Mouse (Mus musculus) NIH3T3 (cell line): ENCODE data around the gene Litaf.

Experiments used
- DNase-seq: peaks from one replicate; pipeline ENCODE4 v3.0.0-alpha.2; 2012; ENCODE audit warnings: low read depth

Gene Litaf

GRCm38 (mm10) chr16:11066029-11066832, at the start of gene Litaf:
Gene Litaf, minus strand, starts transcription at chr16:11066157.
- peak; percentile 100 for DNase-seq

DNA sequence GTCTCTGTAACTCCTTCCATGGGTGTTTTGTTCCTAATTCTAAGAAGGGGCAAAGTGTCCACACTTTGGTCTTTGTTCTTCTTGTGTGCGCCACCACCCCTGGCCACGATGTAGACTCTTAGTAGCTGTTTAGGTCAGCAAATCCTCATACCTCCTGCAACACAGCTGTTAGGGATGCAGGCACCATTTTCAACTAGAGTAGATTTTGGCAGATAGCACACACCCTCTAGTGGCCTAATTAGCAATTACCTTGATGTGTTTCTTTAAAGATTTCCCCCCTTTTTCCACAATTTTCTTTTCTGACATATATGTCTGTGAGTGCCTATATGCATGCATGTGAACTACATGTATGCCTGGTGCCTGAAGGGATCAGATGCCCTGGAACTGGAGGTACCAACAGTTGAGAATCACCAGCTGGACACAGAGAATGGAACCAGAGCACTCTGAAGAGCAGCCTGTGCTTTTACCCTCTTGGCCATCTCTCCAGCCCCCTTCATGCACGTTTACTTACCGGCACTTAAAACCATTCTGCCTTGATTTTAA, 43.3 kb upstream of the Litaf start:
- peak; percentile 57 for DNase-seq

DNA sequence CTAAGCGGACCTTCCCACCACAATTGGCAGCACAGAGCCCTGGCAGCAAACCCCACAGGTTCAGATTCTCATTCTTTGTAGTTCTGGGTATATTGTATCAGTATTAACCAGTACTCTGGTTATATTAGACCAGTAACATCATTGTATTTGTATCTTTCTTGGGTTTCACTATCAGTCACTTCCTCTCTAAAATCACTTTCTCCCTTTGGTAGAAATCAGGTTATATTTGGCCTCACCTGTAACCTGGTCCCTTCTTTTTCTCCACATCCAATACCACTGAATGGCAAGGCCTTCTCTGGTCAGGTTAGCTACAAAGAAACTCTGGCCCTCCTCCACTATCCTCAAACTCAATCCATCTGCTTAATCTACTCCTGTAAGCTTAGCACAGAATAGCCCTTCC, 38.9 kb upstream of the Litaf start:
- no peak for DNase-seq

DNA sequence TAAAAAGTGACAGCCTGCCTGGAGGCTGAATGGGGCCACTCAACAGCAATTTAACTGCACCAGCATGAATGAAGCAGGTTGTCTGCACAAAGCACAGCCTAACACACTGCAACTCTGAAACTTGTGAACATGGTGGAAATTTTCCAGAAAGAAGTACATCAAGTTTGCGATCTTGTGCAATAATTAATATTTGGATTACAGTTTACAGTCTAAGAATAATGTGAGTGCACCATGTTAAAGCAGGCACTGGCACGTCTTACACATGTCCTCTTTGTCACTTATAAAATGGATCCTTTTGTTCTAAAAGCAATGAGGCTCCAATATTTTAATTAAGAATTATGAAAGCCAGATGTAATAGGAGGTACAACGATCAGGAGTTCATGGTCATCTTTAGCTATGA, 31.3 kb upstream of the Litaf start:
- no peak for DNase-seq

GRCm38 (mm10) chr16:11093717-11094386, 27.9 kb upstream of the Litaf start:
- no peak for DNase-seq

- no peak for DNase-seq
Observed at GRCm38 (mm10) chr16:11092523-11092922, 26.6 kb upstream of the Litaf start.

GRCm38 (mm10) chr16:11092061-11092460, 26.1 kb upstream of the Litaf start:
- DNase-seq, result no peak

GRCm38 (mm10) chr16:11090836-11091570, 25.0 kb upstream of the Litaf start:
- no peak for DNase-seq

DNA sequence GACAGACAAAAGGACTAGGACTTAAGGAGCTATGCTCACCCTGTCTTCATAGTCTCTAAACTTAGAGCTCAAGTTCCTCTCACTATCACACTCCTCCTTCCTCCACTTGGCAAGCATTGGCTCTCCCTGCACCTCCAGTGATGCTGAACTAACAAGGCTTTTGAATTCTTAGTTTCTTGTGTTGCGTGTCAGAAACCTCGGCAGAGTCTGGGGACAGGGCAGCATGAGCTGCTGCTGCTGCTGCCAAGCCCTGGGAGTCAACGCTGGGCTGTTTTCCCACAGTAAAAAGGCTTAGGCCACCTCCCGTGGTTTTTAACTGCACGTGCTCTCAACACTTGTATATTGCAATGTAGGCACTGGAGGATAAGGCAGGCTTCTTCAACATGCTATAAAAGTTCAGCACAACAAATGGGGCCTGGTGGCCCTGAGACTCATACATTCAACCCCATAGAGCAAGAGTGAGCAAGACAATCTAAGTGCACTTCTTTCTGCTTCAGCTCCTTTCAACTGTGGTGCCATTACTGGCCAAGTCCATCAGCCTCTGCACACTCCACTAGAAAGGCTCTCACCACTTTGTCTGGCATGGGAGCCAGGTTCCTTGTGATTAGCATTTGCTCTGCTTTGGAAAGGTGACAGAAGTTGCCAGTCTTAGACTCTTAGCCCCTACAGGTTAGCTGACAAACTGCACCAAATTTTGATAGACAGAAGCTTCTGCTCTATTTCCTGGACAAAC, 21.1 kb upstream of the Litaf start:
- peak; percentile 35 for DNase-seq

DNA sequence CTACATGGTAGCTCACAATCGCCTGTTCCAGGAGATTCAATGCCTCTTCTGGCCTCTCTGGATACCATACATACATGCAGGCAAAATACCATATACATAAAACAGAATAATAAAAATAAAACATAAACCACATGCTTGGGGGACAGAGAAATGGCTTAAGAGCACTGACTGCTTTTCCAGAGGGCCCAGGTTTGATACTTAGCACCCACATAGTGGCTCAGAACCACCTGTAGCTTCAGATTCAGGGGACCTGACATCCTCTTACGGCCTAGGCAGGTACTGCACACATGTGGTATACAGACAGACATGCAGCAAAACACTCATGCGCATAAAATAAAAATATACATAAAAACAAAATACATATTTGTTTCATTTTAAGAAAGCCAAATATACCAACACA, 20.3 kb upstream of the Litaf start:
- no peak for DNase-seq

DNA sequence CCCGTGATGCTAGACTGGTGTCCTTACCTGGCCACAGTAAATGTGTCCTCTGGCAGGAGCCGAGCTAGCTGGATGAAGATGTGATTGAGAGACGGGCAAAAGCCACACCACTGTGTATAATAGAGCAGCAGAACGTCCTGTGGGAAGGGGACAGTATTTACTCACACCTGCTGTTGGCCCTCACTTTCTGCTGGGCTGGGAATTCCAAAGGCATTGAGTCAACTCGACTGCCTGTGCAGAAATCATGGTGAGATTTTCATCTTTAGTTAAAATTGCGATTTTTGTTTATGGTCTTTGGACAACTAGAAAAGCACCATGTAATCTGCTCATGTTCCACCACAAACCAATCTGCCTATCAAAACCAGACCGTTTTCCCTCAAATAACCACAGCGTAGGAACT, 18.2 kb upstream of the Litaf start:
- no peak for DNase-seq

GRCm38 (mm10) chr16:11078216-11078869, 12.4 kb upstream of the Litaf start:
- DNase-seq, result no peak

DNA sequence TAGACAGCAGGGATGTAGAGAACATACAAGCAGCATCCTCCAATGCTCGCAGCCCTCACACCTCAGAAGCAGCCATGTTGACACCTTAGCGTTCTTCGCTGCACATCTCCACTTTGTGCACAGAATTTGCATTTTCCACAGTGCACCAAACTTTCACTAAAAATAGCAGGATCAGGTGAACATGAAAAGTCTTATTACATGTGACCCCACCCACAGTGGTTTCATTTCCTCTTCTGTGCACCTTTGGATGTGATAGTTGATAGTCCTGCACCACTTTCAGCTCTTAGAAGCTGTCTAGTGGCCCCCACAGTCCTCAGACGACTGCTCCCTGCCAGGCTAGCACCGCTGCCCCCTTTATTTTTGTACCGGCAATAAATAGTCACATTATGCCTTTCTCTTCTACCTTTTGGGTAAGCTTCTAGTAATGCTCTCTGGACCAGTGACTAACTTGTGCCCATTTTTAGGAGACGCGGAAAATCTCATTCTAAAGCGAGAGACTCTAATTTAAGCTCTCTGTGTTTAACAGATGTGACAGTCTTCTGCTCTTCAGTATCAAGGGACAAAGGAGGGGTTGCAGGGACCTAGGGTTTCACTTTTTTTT, 11.7 kb upstream of the Litaf start:
- no peak for DNase-seq

GRCm38 (mm10) chr16:11073060-11073459, 7.1 kb upstream of the Litaf start:
- no peak for DNase-seq

- DNase-seq, result no peak
Observed at GRCm38 (mm10) chr16:11072454-11072853, 6.5 kb upstream of the Litaf start.

DNA sequence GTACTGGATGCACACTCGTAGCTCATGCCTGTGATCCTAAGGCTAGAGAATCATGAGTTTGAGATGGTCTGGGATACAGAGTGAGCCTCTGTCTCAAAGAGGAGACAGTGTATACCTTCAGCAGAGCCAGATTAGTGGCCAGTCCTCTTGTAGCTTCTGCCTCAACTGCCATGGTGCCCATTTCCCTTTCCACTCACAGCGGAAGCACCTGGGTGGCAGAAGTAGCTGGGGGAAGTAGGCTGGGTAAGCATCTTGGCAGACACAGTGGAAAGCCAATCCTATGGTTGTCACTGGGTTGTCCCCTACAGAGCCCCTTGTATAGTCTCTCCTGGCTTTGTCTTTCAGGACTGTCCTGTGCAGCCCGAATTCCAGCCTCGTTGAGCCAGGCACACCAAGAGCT, 5.9 kb upstream of the Litaf start:
- no peak for DNase-seq

- peak; percentile 39 for DNase-seq
Observed at GRCm38 (mm10) chr16:11071176-11071575, 5.2 kb upstream of the Litaf start.

DNA sequence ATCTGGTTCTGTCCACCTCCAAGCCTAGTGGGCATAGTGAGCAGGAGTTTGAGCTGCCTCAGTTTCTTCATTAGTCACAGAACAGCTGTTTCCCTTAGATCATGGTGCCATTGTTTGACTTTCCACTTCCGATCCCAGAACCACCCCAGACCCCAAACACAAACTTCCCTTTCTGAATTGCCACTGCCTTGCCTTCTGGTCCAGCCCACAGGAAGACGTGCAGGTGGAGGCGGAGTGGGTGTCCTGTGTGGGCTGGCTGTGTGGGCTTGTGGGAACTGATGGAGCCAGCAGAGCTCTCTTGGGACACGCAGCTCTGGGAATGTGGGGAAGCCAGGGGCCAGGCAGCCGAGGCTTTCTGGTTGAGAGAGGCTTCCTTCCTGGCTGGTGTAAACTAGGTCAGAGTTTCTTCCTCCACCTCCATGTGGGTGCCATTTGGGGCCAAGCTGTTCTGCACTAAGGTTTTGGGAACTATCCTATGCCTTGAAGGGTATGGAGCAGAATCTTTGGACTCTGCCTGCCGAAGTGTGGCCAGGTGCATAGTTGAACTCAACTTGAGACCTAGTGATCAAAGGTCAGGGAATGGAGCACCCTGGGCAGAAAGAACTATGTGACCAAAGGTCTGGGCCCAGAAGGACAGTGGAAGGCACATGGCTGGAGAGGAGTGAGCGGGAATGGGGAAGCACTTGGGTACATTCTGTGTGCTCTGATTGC, 3.9 kb upstream of the Litaf start:
- DNase-seq, result no peak

GRCm38 (mm10) chr16:11069271-11069670, 3.3 kb upstream of the Litaf start:
- DNase-seq, result no peak

DNA sequence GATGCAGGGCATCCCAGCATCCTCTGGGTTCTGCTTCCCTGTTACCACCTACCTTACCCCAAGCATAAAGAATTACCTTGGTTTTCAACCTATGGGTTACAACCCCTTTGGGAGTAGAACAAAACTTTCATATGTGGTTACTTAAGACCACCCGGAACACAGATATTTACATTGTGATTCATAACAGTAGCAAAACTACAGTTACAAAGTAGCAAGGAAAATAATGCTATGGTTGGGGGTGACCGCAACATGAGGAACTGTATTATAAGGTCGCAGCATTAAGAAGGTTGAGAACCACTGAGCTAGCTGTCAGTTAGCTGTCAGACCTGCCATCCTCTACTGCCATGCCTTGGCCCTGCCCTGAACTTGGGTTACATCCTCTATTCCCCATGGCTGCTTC, 2.7 kb upstream of the Litaf start:
- no peak for DNase-seq
